Mouse (Mus musculus) thymus, adult 18-20 months (tissue): ENCODE measurements at regions not wholly inside any gene's neighbourhood (a gene's known extent, or its start where the extent isn't known, plus 50 kb on each side); places are given as distances from the start of the nearest gene placed in this dataset.

Source experiments
- DNase-seq, 2 experiments: peaks; one replicate each; pipeline ENCODE4 v3.0.0; 2022; ENCODE audit warnings: mixed read lengths in 2 of 2

DNA sequence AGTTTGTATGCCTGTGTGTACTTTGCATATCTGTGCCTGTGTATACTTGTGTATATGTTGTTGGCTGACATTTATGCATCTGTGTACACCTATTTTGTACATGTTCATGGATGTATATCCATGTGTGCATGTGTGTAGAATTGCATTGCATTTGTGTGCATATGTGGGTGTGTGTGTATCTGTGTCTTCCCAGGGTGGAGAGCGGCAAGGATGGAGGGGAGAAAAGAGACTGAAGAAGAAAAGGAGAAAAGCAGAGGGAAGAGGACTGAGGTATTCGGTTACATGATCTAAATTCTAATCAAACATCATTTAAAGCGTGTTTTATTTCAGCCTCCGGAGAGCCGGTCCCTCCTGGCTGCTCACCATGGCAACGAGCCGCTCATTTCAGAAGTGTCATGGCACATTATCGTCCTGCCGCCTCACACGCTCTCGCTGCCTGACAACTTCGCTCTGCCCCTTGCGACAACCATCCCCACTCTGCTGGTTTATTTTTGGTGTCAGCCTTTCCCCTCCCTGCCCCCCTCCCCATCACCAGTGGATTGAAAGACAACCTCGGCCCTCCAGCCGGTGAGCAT is 58.6 kb downstream of the Mrm1 start:
- DNase-seq, result no peak

DNA sequence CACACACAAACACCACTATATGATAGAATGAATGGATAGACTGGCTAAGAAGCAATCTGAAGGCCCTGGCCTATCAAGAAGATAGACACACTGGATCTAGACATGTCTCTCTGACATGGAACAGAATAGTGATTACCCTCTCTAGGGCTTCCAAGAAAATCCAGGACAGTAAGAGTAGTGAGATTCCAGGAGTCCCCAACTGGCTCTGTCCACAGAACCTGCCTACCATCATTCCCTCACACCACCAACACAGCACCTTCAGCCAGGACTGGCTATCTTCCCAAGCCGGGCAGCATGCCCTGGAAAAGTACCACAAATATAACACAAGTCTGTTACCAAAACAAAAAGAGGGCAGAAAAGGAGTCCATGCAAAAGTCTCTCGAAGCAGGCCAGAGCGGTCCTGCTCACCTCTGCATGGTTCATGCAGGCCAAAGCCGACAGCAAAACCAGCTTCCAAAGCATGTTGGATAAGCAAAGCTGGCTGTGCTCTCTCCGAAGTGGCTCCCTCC is 59.8 kb downstream of the Mrm1 start:
- DNase-seq, result no peak

DNA sequence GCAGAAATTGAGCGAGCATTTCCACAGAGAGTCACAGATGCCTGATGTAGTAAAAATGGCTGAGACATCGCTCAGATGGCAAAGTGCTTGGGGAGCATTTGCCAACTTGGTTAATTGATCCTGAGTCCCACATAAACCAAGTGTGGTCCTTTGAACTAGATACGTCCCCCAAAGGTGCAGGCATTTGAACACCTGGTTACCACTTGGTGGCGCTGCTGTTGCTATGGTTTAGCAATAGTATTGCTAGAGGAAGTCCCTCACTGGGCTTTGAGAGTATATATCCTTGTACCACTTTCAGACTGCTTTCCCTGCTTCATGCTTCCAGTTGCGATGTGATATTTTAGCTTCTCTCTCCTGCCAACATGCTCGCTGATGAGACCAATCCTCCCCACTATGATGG is 67.3 kb downstream of the Mrm1 start:
- DNase-seq, result no peak

DNA sequence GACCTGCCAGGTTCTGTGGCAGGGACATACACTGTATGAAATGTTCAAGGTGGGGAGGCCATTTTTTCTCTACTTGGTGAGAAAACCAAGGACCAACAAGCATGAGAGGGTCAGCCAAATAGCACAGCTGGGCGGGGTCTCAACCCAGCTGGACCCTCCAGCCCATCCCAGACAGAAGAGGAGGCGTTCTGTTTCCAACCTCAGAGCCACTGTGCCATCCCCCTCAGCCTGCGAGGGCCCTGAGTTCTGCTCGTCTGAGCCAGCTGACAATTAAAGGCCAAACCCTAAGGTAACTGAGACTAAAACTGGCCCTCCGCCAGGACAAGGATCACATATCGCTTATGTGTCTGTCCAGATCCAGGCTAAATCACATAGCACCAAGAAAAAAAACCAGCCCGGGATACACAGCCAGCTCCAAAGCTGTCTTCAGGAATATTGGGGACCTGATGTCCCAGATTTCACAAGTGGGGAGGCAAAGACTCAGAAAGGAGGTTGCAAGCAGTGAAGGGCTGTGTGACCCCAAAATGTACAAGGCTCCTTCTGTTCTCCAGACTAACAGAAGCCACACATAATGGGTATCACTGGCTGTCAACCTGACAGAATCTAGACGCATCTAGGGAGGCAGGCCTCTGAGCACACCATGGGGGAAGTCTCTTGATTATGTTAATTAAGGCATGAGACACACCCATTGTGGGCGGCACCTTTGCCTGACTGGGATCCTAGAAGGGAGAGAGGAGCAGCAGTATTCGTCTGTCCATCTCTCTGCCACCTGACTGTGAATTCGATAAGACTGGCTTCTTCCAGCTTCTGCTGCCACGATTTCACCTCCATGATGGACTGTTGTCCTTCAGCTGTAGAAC is 69.6 kb downstream of the Mrm1 start:
- no peak for DNase-seq

DNA sequence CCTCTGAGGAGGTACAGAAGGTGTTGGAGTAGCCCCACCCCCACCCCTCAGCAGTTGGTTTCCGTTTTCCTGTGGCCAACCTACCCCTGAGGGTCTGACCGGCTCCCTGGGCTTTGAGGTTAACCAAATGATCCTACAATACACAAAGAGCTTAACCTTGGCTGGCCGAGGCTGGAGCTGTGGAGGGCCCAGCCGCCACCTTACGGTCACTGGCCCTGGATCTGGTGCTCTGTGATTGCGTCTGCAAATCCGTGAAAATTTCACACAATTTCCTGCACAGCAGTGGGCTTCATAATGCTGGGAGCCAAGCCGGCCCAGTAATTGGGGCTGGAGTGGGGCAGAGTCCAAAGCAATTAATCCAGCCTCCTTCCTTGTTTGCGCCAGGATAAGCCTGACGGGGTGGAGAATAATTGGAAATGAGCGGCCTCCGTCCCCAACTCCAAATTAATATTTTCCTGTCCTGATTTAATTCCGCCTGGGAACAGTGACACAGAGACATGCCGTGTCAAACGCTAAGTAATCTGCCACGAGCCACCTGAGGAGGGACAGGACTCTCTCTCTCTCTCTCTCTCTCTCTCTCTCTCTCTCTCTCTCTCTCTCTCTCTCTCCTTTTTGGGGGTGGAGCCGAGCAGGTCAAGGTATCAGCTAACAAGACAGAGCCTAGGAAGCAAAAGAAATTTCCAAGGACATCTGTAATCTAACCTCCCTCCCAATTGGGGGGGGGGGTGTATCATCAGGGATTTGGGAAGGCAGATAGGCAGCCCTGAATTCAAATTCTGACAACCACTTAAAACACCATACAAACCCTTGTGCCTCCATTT is 80.3 kb downstream of the Mrm1 start:
- no peak for DNase-seq

DNA sequence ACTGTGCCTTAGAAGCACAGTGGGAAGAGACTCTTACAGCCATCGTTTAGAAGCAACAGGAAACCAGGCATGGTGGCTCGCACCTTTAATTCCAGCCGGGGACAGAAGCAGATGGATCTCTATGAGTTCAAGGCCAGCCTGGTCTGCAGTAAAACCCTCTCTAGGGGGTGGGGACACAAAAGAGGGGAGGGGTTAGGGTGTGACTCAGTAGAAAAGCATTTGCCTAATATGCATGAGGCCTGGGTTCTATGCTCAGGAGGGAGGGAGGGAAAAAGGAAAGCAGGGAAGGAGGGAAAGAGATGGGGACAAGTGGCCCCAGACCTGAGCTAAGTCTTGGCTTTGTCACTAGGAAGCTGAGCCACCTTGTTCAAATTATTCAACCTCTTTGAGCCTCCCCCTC is 81.2 kb downstream of the Mrm1 start:
- no peak for DNase-seq

DNA sequence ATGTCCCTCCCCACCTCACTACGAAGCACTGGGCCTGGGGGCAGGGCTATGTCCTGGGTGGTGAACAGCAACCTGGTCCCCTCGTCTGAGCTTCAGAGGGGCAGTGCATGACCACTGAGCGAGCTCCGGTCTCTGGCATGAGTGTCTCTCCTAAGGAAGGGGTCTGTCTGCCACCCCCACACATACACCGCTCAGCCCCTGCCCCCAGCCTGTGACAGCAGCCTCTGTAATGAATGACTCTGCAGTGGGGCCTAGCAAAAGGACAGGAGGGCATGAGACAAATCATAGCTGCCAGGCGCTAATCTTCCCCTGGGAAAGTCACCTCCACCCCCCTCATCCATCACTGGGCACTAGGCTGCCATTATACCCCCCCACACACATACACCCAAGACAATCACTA is 87.4 kb downstream of the Mrm1 start:
- DNase-seq, result no peak

DNA sequence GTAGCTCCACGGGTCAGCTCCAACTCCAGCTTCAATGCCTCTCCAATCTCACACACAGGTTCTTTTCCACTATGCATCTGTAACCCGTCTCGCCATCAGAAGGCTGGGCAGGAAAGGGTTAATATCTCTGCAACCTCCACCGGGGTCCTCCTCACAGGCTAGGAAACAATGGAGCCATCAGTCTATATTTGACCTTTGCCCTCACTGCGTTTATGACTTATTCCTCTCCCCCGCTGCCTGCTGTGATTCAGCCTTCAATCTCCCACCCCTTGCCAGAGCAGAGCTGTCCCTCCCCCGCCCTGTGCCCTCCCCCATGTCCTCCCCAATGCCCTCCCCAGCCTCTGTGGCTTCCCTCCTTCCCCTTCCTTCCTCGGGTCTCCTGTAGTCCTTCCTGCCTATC is 89.1 kb downstream of the Mrm1 start:
- DNase-seq, result no peak

DNA sequence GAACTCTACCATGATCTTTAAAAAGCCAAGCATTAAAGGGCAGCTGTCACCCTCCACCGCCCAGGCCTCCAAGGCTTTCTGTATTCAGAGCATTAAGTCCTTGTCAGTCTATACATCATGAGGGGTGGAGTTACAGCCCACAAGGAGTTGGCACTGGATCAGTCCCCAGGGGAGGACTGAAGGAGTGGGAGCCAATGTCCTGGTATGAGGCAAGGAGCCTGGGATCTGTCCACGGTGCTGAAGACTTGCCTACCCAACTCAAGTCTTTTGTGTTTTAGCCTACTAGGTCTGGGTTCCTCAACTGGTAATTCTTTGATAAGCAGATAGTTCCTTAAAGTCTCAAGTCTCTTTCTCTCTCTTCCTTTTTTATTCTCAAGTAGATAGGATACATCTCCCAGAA is 90.1 kb downstream of the Mrm1 start:
- no peak for DNase-seq

DNA sequence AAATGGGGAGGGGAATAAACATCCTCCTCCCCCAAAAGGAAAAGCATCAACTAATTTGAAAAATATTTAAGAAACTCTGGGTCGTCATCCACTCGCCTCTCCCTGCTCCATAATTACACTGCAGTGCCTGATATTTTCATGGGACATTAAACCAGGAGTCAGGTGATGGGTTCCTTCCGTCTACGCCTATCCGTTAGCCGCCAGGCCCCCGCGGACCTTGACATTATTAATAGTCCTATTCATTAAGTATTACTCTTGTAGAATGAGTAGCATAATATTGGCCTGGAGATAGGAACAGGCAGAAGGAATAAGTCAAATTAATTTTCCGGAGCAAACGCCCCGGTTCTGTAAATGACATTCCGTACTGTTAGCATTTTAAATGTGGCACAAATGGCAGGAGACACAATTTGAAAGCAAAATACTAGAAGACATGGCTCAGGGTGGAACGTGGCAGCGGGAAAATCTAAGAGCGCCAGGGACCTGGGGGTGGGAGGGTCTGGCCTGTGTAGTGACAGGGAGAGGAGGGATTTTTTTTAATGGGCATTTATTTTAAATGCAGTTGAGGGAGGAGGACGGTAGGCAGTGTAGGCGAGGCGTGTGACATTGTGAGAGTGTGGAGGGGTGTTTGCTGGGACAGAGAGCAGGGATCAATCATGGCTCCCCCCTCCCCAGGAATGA is 93.2 kb downstream of the Mrm1 start:
- DNase-seq, result no peak

DNA sequence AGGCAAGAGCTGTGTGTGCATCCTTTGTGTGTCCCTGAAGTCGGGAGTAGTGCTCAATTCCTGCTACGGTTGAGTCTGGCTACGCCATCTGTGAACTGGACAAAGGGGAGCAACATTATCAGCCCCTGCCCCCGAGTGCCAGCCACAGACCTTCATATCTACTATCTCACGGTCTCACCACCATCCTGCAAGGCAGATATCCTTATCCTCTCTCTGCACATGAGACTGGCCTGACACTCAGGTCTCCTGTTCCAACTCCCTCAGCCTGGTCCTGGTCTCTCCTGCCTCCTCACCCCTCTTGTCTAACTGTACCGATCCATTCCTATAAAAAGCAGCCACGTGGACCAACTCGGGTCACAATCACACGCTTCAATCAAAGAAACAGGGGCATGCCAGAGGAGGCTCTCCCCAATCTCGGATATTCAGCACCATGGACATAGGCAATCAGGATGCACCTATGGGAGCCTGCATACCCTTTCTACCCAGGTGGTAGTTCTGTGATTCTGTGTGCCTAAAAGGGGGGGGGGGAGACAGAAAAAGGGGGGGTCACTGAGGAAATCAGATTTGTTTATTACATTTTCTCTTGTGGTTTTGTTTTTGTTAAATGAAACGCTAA is 94.0 kb downstream of the Mrm1 start:
- no peak for DNase-seq

DNA sequence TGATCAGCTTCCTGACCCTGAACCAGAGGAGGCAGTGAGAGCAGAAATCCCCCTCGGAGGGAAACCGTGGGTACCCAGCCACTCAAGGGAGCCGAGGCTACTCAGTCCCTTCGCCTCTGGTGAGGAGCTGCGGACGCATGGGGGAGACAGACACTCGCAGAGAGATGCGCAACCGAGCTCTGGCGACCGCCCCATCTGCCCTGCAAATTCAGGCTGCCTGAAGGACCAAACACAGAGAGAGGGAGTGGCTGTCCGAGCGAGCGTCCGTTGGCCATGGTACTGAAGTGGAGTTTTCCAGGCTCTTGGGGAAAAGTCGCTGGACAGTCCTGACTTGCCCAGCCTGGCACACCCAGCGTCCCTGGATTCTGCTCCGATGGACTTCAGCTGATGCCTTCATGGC is 95.2 kb downstream of the Mrm1 start:
- DNase-seq, result no peak

DNA sequence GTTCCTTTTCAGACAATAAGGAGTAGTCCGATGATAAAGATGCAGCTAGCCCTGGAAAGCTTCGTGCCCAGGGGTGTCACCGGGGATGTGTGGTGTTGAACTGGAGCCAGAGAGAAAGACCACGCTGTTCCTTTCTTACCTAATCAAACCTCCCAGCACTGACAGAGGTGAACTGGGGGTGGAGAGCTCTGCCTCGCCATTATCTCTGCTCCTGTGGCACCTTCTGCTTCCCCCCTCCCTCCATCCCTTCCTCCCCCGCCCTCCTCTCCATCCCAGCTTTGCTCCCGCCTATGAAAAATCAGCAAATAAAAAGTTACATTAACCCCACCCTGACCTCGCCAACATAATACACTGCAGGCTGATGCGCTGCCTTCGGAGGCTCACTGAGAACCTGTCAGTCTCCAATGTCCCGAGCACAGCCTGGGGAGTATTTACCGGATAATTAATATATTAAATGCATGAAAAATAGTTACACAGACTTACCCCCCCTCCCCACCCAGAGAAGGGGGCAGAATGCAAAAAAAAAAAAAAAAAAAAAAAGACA is 96.6 kb downstream of the Mrm1 start:
- DNase-seq, result no peak

DNA sequence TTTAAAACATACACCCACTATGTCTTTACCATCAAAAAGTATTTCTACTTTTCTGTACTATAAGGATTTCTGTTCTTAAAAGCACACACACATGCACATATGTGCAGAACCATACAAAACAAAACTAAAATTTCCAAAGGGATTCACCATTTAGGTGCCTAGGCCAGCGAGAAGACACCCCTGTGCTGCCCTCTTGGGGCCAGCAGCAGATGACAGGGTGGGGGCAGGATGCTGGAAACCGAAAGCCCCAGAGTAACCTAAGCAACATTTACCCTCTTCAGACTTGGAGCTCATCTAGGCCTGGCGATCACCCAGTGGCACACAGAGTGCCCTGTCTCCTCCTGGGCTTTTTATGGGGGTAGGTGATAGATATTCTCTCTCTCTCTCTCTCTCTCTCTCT is 97.3 kb downstream of the Mrm1 start:
- no peak for DNase-seq

DNA sequence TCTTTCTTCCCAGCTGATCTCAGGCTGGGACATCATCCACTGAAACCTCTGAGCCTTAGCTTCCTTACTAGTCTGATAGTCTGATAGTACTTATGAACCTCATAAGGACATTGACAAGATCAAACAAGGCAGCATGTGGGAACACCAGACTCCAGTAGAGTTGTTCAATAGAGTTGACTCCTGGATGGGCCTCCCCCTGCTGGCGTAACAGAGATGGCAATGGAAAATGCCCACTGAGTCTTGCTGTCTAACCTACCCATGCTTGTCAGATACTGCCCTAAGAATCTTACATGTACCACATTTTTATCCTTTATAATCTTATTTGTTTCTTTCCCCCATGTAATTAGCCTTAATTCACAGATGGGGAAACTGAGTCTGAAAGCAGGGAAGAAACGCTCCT is 98.2 kb downstream of the Mrm1 start:
- no peak for DNase-seq

DNA sequence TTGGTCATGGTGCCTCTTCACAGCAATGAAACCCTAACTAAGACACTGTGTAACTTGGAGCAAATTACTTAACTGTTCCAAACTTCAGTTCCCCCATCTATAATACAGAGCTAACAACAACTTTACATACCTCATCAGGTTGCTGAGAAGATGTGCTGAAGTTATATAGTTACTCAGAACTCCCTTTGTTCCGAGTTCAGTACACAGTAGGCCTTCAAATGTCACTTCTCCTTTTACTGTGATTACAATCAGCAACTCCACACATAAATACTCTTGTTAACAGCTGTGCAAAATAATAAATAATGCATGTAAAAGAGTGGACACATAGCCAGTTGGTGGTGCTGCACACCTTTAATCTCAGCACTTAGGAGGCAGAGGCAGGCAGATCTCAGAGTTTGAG is 99.5 kb downstream of the Mrm1 start:
- DNase-seq, result no peak

DNA sequence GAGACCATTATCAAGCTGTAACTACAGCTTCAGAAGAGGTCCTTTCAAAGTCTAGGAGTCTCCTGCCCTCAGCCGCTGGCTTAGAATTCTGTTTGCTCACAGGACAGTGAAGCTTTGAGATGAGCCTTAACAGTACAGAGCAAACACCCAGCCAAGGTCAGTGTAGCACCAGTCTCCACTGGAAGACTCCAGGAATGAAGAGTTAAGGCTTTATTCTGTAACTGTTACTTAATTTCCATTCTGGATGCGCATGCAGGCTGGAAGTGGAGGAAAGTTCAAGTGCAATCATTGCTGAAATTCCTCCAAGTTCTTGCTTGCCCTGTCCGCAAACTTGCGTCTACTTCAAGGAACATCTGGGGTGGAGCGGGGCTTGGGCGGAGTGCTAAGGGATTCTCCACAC is 106.6 kb downstream of the Mrm1 start:
- no peak for DNase-seq

DNA sequence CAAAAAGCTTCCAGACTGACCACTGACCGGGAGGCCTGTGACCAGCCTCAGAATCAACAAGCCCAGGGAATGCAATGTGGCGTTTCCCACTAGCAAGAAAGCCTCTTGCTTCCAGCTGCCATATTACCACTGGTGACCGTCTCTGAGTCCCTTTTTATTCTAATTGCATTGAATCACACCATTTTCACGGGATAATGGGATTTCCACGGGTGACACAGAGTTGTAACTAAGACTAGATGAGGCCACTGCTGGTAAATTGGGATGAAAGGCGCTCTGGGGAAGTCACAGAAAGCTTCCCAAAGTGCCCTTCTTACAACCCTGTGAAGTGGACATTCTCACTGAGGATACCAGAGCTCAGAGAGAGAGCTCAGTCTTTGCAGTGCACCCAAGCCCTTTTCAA is 107.4 kb downstream of the Mrm1 start:
- DNase-seq, result no peak

DNA sequence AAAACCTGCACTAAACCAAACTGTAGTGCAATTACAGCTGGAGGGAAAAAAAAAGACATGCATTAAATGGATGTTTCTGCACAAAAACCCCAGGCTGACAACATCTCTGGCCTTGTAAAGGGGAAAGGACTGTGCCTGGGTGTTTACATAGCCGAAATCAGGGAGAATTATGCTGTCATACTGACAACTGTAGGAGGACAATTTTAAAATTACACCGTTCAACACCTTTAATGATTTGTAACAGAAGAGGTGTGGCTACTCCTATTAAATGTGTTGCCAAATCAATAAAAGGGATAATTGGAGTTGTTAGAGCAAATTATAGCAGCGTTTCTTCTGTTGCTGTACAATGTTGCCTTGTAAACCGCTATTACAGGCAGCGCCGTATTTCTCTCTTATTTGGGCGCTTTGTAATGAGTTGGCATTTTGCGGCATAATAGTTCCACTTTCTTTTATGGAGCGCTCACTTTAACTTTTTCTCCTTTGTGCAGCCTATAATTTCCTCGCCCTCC is 111.0 kb downstream of the Mrm1 start:
- no peak for DNase-seq

DNA sequence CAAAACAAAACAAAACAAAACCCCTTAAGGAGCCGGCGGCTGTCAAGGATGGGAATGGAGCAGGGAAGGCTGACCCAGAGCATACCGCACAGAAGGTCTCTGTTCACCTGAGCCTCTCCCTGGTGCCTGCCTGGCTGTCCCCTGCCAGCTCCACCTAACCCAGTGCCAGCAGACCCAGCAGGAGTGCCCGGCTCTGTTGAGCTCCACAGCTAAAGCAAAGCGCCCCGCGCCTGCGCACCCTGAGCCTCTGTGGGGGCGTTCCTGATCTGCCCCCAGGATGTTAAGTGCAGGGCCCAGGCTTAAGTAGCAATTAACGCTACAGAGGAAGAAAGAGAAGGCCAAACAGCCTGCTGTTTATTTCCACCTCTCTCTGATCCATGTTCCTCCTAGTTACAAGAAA is 111.5 kb downstream of the Mrm1 start:
- no peak for DNase-seq

DNA sequence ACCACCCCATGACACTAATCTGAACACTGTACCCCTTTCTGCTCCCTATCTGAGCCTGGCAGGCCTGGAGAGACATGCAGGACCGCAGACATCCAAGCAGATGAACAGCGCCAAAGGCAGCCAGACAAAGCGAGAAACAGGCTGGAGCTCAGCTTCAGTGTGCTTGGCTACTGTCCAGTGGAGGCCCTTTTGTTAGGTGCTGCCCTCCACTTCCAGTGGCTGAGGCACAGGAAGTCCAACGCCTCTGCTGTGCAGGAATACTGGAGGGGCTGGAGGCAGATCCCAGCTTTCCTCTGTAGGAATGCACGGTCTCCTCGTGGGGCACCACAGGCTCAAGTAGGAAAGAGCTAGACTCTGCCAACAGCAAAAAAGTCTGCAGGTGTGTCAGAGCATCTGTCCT is 112.6 kb downstream of the Mrm1 start:
- DNase-seq, result no peak
